Mouse (Mus musculus) G1E (cell line): ENCODE measurements at regions not wholly inside any gene's neighbourhood (a gene's known extent, or its start where the extent isn't known, plus 50 kb on each side); places are given as distances from the start of the nearest gene placed in this dataset.

Source experiments
- CTCF ChIP-seq: IDR thresholded peaks from 2 replicates; pipeline ENCODE4 v1.5.1; 2012; ENCODE audit warnings: low read depth, low read length, inconsistent platforms, mixed read lengths
- GATA1 ChIP-seq: IDR thresholded peaks from 2 replicates; pipeline ENCODE4 v1.6.1; 2012; ENCODE audit warnings: borderline replicate concordance, low read length, inconsistent platforms, mixed read lengths
- POLR2AphosphoS5 ChIP-seq: IDR thresholded peaks from 2 replicates; pipeline ENCODE4 v1.6.1; 2012; ENCODE audit warnings: low read depth, low read length, inconsistent platforms; ENCODE audit not compliant: insufficient replicate concordance
- TAL1 ChIP-seq: conservative IDR thresholded peaks from 2 replicates; pipeline ENCODE4 v1.6.1; 2012; ENCODE audit warnings: low read depth, low read length, inconsistent platforms, mixed read lengths

- TF ChIP-seq CTCF: no peak
- no peak for TF ChIP-seq POLR2AphosphoS5
- TF ChIP-seq GATA1: no peak
- TF ChIP-seq TAL1: no peak
Measured at GRCm38 (mm10) chr3:121897821-121898574, 54.3 kb upstream of the Arhgap29 start.
